Mouse (Mus musculus) forebrain, embryonic 15.5 days (tissue): ENCODE data around the gene Mapk6. TPM values are rescaled to one million over a fixed set of nuclear protein-coding genes. Genes with fewer than 3 reads are reported as not detected.
"Not testable (repeated sequence)": the region's sequence is repeated elsewhere in the genome, so short reads cannot be mapped to it uniquely, and the experiment has no call there.

Experiments used
- ATAC-seq: fragments of 200-750 bp; cut with Nextera tagmentation; replicated peaks from 2 replicates; pipeline ENCODE4 v1.8.0; 2017; ENCODE audit warnings: mild to moderate bottlenecking, moderate TSS enrichment, moderate library complexity
- H3K27ac ChIP-seq: fragments of 300-500 bp; sonication (generic); replicated peaks from 2 replicates; pipeline ENCODE4 v1.5.1; 2015; ENCODE audit warnings: mild to moderate bottlenecking, inconsistent platforms
- H3K27me3 ChIP-seq: fragments of 300-500 bp; sonication (generic); 2 replicates; pipeline ENCODE4 v1.6.1; 2015; ENCODE audit warnings: inconsistent platforms
- H3K36me3 ChIP-seq: fragments of 300-500 bp; sonication (generic); 2 replicates; pipeline ENCODE4 v1.6.1; 2015; ENCODE audit warnings: mild to moderate bottlenecking, inconsistent platforms
- H3K4me1 ChIP-seq: fragments of 300-500 bp; sonication (generic); 2 replicates; pipeline ENCODE4 v1.6.1; 2015; ENCODE audit warnings: inconsistent platforms
- H3K4me2 ChIP-seq: fragments of 300-500 bp; sonication (generic); replicated peaks from 2 replicates; pipeline ENCODE4 v1.6.1; 2015; ENCODE audit warnings: mild to moderate bottlenecking, inconsistent platforms
- H3K4me3 ChIP-seq: fragments of 300-500 bp; sonication (generic); 2 replicates; pipeline ENCODE4 v1.5.1; 2015; ENCODE audit warnings: mild to moderate bottlenecking, inconsistent platforms
- H3K9ac ChIP-seq: fragments of 300-500 bp; sonication (generic); replicated peaks from 2 replicates; pipeline ENCODE4 v1.6.1; 2015; ENCODE audit warnings: mild to moderate bottlenecking, inconsistent platforms
- H3K9me3 ChIP-seq: fragments of 300-500 bp; sonication (generic); 2 replicates; pipeline ENCODE4 v1.6.1; 2016; ENCODE audit warnings: inconsistent platforms
- WGBS: fragments of 180-500 bp; shearing (Covaris S2); methylation state at CpG from one replicate; pipeline ENCODE4 v1.1.7; 2015; ENCODE audit warnings: mixed read lengths; 5-methylcytosine and 5-hydroxymethylcytosine counted together
- polyA plus RNA-seq: library from polyadenylated mRNA; unstranded; fragments of >200 nt; fragmentation: Nextera tagmentation; extraction: Ambion mirVana; gene quantifications from 2 replicates; pipeline ENCODE4 v1.2.1, GENCODE M21; 2015

Gene Mapk6
- 137 and 138 TPM in 2 replicates for polyA plus RNA-seq

DNA sequence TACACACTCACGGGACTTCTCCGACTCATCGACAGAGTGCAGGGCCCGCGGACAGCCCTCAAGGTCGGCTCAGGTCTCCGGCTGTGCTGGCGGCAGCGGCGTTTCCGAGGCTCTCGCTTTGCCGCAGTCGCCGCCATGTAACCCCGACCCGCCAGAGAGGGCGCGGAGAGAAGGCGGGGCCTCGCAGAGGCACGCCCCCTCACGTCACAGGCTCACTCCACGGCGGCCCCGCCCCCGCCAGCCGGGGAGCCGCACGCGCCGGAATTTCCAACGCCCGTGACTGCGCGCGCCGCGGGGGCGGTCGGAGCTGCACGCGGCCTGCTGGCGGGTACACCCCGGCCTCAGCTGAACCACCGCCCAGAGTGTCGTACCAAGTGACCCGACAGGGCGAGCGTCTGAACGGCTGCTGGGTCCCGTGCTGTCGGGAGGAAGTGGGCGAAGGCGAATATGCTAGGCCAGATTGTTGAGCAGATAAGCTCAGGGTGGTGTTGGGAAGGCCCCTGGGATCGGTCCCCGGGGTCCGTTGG lies at the start of gene Mapk6:
Mapk6 (minus strand) TSS at position 154 of the 527 bp plus-strand sequence.
- Histone ChIP-seq H3K9ac (peak within 1 kb of the TSS; percentile 94), H3K9me3 (no peaks in the 10 kb centered on the region)

DNA sequence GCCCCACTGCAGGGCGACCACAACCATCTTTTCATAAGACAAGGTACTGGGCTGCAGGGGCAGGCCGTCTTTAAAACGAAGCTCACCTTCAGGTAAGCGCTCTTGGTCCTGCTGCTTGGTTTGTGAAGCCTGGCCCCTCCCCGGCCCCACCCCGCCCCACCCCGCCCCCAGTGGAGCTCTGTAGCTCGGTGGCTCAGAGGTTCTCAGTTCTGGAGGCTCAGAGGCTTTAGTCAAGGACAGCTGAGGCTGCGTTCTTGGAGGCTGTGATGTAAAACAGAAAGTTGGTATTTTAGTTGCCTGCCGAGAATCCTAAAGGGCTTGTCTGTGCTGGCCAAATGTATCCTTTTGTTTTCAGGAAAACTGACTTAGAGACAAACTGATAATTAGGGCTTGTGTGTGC lies 45.9 kb upstream of the Mapk6 start:
- H3K27ac ChIP-seq, result no peak overlapping the region
- peaks cover 87% of the 10 kb centered on the region for H3K36me3 ChIP-seq
- H3K9me3 ChIP-seq, result no peaks in the 10 kb centered on the region
- H3K4me3 ChIP-seq, result no peak overlapping the region
- H3K27me3 ChIP-seq, result no peaks in the 10 kb centered on the region
- no peak overlapping the region for H3K4me2 ChIP-seq
- no peak overlapping the region for H3K9ac ChIP-seq
- ATAC-seq, result no peak
- WGBS, result 79% methylated on average over 10 of the region's 10 CpGs
- no peaks in the 10 kb centered on the region for H3K4me1 ChIP-seq

More for the DNA sequence above, at the start of gene Mapk6:
- H3K36me3 ChIP-seq, result no peaks in the 10 kb centered on the region
- no peaks in the 10 kb centered on the region for H3K27me3 ChIP-seq
- ATAC-seq, result peak; percentile 93
- peak within 1 kb of the TSS; percentile 62 for H3K4me2 ChIP-seq
- peaks cover 32% of the 10 kb centered on the region for H3K4me1 ChIP-seq
- H3K4me3 ChIP-seq, result peak within 1 kb of the TSS; percentile 94
- WGBS, result under 1% methylated on average over 58 of the region's 58 CpGs
- H3K27ac ChIP-seq, result peak within 1 kb of the TSS; percentile 98

- peaks cover 82% of the 10 kb centered on the region for H3K36me3 ChIP-seq
- no peak overlapping the region for H3K9ac ChIP-seq
- no peaks in the 10 kb centered on the region for H3K9me3 ChIP-seq
- H3K27ac ChIP-seq, result no peak overlapping the region
- no peak overlapping the region for H3K4me2 ChIP-seq
- no peak for ATAC-seq
- H3K4me1 ChIP-seq, result no peaks in the 10 kb centered on the region
- no peaks in the 10 kb centered on the region for H3K27me3 ChIP-seq
- 91% methylated on average over 2 of the region's 2 CpGs for WGBS
- no peak overlapping the region for H3K4me3 ChIP-seq
Observed at GRCm38 (mm10) chr9:75453994-75454393, 44.2 kb upstream of the Mapk6 start.

DNA sequence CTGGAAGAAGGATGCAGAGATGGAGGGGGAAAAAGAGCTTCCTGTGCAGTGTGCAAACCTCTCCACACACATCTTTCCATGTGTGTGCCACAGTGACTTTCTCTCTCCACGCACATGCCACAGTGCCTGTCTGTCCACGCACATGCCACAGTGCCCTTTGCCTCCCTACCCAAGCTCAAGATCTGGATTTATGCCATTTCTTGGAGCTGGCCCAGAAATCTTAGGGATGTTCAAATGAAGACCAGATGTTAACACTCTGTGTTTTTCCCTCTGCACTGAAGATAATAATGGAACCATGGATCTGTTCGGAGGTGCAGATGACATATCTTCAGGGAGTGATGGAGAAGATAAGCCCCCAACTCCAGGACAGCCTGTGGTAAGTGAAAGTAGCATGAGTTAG lies 38.2 kb upstream of the Mapk6 start:
- H3K9ac ChIP-seq, result no peak overlapping the region
- no peak overlapping the region for H3K27ac ChIP-seq
- WGBS, result 98% methylated on average over 3 of the region's 3 CpGs
- no peaks in the 10 kb centered on the region for H3K9me3 ChIP-seq
- peaks cover 66% of the 10 kb centered on the region for H3K36me3 ChIP-seq
- no peak for ATAC-seq
- H3K4me3 ChIP-seq, result no peak overlapping the region
- no peaks in the 10 kb centered on the region for H3K27me3 ChIP-seq
- no peak overlapping the region for H3K4me2 ChIP-seq
- H3K4me1 ChIP-seq, result peaks cover under 1% of the 10 kb centered on the region

GRCm38 (mm10) chr9:75446574-75446973 lies 36.8 kb upstream of the Mapk6 start:
- 87% methylated on average over 10 of the region's 10 CpGs for WGBS
- ATAC-seq, H3K4me2 ChIP-seq, H3K9me3 ChIP-seq, H3K9ac ChIP-seq, H3K4me3 ChIP-seq, H3K27ac ChIP-seq, H3K27me3 ChIP-seq: not testable (repeated sequence)
- peaks cover 14% of the 10 kb centered on the region for H3K4me1 ChIP-seq
- peaks cover 54% of the 10 kb centered on the region for H3K36me3 ChIP-seq

DNA sequence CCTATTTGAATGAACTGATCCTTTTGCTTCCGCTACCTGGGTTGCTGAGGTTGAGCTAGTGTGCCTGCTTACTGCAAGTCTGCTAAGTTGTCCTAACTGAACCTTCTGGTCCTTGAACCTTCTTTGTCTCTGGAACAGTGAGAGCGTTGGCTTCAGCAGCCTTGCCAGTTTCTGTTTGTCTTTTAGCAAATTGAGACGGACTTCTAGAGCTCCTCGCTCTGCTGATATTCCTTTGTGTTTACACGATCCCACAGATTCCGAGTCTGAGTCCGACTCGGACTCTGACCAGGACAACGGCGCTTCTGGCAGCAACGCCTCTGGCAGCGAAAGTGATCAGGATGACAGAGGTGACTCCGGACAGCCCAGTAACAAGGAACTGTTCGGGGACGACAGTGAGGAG lies 35.2 kb upstream of the Mapk6 start:
- Histone ChIP-seq H3K4me1 (peaks cover 14% of the 10 kb centered on the region), H3K4me2 (no peak overlapping the region), H3K9ac (no peak overlapping the region), H3K4me3 (no peak overlapping the region), H3K27ac (no peak overlapping the region), H3K9me3 (no peaks in the 10 kb centered on the region), H3K27me3 (no peaks in the 10 kb centered on the region), H3K36me3 (peaks cover 45% of the 10 kb centered on the region)
- 91% methylated on average over 15 of the region's 15 CpGs for WGBS
- ATAC-seq, result no peak

DNA sequence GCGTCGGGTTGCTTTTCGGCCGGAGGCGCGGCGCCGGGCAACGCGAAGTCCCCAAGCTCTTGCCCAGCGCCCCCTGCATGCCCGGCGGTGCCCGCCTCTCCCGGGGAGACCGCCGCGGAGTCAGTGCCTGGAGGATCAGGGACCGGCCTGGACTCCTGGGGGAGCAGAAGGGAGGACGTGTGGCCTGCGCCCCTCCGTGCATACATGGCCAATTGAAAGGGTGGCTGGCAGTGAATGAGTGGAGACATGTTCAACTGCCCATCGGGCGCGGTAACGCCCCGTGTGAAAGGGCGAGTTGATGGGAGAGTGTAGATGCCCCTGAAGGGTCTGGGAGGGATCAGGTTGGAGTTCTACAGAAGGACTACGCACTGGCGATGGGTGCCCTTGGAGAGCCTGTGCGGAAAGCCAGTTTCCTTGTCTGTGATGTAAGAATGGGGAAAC lies 31.9 kb upstream of the Mapk6 start:
- Histone ChIP-seq H3K4me3 (peak overlapping the region; percentile 85), H3K36me3 (peaks cover 15% of the 10 kb centered on the region; the same call in 1 of the 2 replicates), H3K27me3 (no peaks in the 10 kb centered on the region), H3K9me3 (no peaks in the 10 kb centered on the region), H3K4me2 (peak overlapping the region; percentile 81), H3K27ac (peak overlapping the region; percentile 88), H3K4me1 (peaks cover 14% of the 10 kb centered on the region), H3K9ac (peak overlapping the region; percentile 86)
- under 1% methylated on average over 29 of the region's 31 CpGs for WGBS
- peak; percentile 89 for ATAC-seq

DNA sequence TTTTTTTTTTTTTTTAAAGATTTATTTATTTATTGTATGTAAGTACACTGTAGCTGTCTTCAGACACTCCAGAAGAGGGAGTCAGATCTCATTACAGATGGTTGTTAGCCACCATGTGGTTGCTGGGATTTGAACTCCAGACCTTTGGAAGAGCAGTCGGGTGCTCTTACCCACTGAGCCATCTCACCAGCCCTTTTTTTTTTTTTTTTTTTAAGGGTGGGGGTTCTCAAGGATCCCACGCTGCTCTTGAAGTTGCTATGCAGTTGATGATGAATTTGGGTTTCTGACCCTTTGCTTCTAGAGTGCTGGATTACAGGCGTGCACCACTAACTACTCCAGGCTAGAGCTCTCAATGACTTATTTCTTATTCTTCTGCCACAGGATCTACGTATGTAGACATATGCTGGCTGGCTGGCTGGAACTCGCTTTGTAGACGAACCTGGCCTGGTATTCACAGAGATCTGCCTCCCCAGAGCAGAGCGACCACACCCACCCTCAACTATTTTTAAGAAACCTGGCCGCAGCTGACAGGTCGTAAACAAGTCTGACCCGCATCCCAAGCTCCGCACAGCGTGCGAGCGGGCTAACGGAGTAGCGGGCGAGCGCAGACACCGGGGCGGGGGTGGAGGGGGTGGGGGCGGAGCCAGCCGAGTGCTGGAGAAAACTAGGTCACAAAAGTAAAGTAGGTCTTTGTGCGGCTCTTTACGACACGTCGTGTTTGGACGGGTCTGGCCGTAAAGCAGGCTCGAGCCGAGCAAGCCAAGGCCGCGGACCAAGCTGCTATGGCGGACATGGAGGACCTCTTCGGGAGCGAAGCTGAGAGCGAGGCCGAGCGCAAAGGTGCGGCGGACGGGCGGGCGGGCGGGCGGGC lies 31.2 kb upstream of the Mapk6 start, which contains the start of gene Leo1:
Leo1 (plus strand) TSS at position 729 of the 871 bp plus-strand sequence.
- peak within 1 kb of the TSS; percentile 86 for H3K9ac ChIP-seq
- peaks cover 9% of the 10 kb centered on the region; the same call in 1 of the 2 replicates for H3K36me3 ChIP-seq
- 1% methylated on average over 38 of the region's 45 CpGs for WGBS
- H3K27ac ChIP-seq, result peak within 1 kb of the TSS; percentile 88
- no peaks in the 10 kb centered on the region for H3K9me3 ChIP-seq
- H3K4me3 ChIP-seq, result peak within 1 kb of the TSS; percentile 85
- no peaks in the 10 kb centered on the region for H3K27me3 ChIP-seq
- peaks cover 14% of the 10 kb centered on the region for H3K4me1 ChIP-seq
- peak within 1 kb of the TSS; percentile 81 for H3K4me2 ChIP-seq
- peak; percentile 93 for ATAC-seq

DNA sequence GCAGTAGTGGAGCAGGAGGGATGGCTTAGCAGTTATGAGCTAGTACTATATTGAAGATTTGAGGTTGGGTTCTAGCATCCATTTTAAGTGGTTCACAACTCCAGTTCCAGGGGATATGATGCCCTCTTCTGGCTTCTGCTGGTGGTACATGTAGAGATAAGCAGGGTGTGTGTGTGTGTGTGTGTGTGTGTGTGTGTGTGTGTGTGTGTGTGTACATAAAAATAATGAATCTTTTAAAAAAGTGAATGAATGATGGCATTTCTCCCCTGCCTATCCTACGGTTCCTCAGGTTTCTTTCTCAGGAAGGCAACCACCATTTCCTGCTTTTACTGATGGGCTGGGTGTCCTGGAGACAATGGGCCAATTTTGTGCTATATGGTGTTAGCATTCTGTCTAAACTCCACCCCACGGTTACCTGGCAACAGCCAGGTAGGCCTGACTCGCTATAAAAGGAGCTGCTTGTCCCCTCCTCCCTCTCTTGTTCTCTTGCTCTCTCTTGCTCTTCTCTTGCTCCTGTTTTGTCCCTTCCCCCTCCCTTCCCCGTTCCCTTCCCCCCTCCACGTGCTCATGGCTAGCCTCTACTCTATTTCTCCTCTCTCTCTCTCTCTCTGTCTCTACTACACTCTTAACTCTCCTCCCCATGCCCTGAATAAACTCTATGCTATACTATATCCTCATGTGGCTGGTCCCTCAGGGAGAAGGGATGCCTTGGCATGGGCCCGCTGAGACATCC lies 28.0 kb upstream of the Mapk6 start:
- no peak for ATAC-seq
- whole genome bisulfite sequencing, result 30% methylated on average over 6 of the region's 6 CpGs

GRCm38 (mm10) chr9:75435918-75436317 lies 26.1 kb upstream of the Mapk6 start:
- WGBS, result 3% methylated on average over 12 of the region's 12 CpGs
- H3K4me1 ChIP-seq, result peaks cover 11% of the 10 kb centered on the region
- no peaks in the 10 kb centered on the region for H3K27me3 ChIP-seq
- H3K9ac ChIP-seq, result no peak overlapping the region
- H3K4me3 ChIP-seq, result no peak overlapping the region
- no peak overlapping the region for H3K4me2 ChIP-seq
- peak; percentile 20; the same call in 1 of the 2 replicates for ATAC-seq
- H3K27ac ChIP-seq, result no peak overlapping the region
- H3K9me3 ChIP-seq, result no peaks in the 10 kb centered on the region
- H3K36me3 ChIP-seq, result no peaks in the 10 kb centered on the region

More for the DNA sequence above, 28.0 kb upstream of the Mapk6 start:
- no peaks in the 10 kb centered on the region for H3K9me3 ChIP-seq
- no peak overlapping the region for H3K4me3 ChIP-seq
- H3K4me2 ChIP-seq, result no peak overlapping the region
- no peak overlapping the region for H3K9ac ChIP-seq
- no peak overlapping the region for H3K27ac ChIP-seq
- H3K4me1 ChIP-seq, result peaks cover 22% of the 10 kb centered on the region
- H3K36me3 ChIP-seq, result no peaks in the 10 kb centered on the region
- H3K27me3 ChIP-seq, result no peaks in the 10 kb centered on the region

- no peak for ATAC-seq
- 93% methylated on average over 4 of the region's 4 CpGs for WGBS
- no peak overlapping the region for H3K9ac ChIP-seq
Observed at GRCm38 (mm10) chr9:75435291-75435690, 25.5 kb upstream of the Mapk6 start.

GRCm38 (mm10) chr9:75434872-75435271 lies 25.1 kb upstream of the Mapk6 start:
- Histone ChIP-seq H3K4me3 (no peak overlapping the region), H3K9ac (no peak overlapping the region), H3K36me3 (no peaks in the 10 kb centered on the region), H3K9me3 (no peaks in the 10 kb centered on the region), H3K27me3 (no peaks in the 10 kb centered on the region), H3K4me2 (no peak overlapping the region), H3K27ac (no peak overlapping the region), H3K4me1 (peaks cover 11% of the 10 kb centered on the region)
- WGBS, result 78% methylated on average over 6 of the region's 6 CpGs
- ATAC-seq, result no peak; the same call in 1 of the 2 replicates

More at GRCm38 (mm10) chr9:75435291-75435690, 25.5 kb upstream of the Mapk6 start:
- H3K9me3 ChIP-seq, result no peaks in the 10 kb centered on the region
- peaks cover 11% of the 10 kb centered on the region for H3K4me1 ChIP-seq
- H3K36me3 ChIP-seq, result no peaks in the 10 kb centered on the region
- no peak overlapping the region for H3K4me2 ChIP-seq
- no peak overlapping the region for H3K4me3 ChIP-seq
- no peak overlapping the region for H3K27ac ChIP-seq
- no peaks in the 10 kb centered on the region for H3K27me3 ChIP-seq
